Mouse (Mus musculus) lung, postnatal 0 days (tissue): ENCODE measurements at regions not wholly inside any gene's neighbourhood (a gene's known extent, or its start where the extent isn't known, plus 50 kb on each side); places are given as distances from the start of the nearest gene placed in this dataset.
A peak's percentile ranks its signal among the peaks of the same experiment; 100 is the strongest.

ENCODE experiments used
- ATAC-seq: fragments of 200-750 bp; cut with Nextera tagmentation; 2 replicates; pipeline ENCODE4 v1.8.0; 2017; ENCODE audit warnings: moderate library complexity
- DNase-seq: peaks from one replicate; pipeline ENCODE4 v3.0.0-alpha.2; 2016; ENCODE audit warnings: low spot score
- H3K27ac ChIP-seq: fragments of 300-500 bp; sonication (generic); 2 replicates; pipeline ENCODE4 v1.5.1; 2014; ENCODE audit warnings: antibody characterized with exemption, mild to moderate bottlenecking, low read length, mixed read lengths
- H3K27me3 ChIP-seq: fragments of 300-500 bp; sonication (generic); replicated peaks from 2 replicates; pipeline ENCODE4 v1.6.1; 2014; ENCODE audit warnings: low read length, mixed read lengths; ENCODE audit not compliant: insufficient read depth
- H3K36me3 ChIP-seq: fragments of 300-500 bp; sonication (generic); 2 replicates; pipeline ENCODE4 v1.6.1; 2014; ENCODE audit warnings: low read length, mixed read lengths; ENCODE audit not compliant: insufficient read depth
- H3K4me1 ChIP-seq: fragments of 300-500 bp; sonication (generic); 2 replicates; pipeline ENCODE4 v1.6.1; 2014; ENCODE audit warnings: antibody characterized with exemption, low read depth, low read length, mixed read lengths; ENCODE audit not compliant: insufficient read depth
- H3K4me2 ChIP-seq: fragments of 300-500 bp; sonication (generic); replicated peaks from 2 replicates; pipeline ENCODE4 v1.6.1; 2014; ENCODE audit warnings: low read depth, mild to moderate bottlenecking, low read length, moderate library complexity, mixed read lengths
- H3K4me3 ChIP-seq: fragments of 300-500 bp; sonication (generic); 2 replicates; pipeline ENCODE4 v1.5.1; 2014; ENCODE audit warnings: low read depth, low read length
- H3K9ac ChIP-seq: fragments of 300-500 bp; sonication (generic); replicated peaks from 2 replicates; pipeline ENCODE4 v1.6.1; 2014; ENCODE audit warnings: low read depth, mild to moderate bottlenecking
- H3K9me3 ChIP-seq: fragments of 300-500 bp; sonication (generic); 2 replicates; pipeline ENCODE4 v1.6.1; 2016; ENCODE audit warnings: low read length, mixed read lengths
- CTCF ChIP-seq: IDR thresholded peaks from 2 replicates; pipeline ENCODE4 v1.5.1; 2016; ENCODE audit warnings: antibody characterized with exemption, mild to moderate bottlenecking
- EP300 ChIP-seq: IDR thresholded peaks from 2 replicates; pipeline ENCODE4 v1.6.1; 2016; ENCODE audit warnings: antibody characterized with exemption, mild to moderate bottlenecking, control low read depth
- WGBS: fragments of 180-500 bp; shearing (Covaris S2); extraction: QIAGEN DNeasy Blood & Tissue Kit; methylation state at CpG from one replicate; pipeline ENCODE4 v1.1.7; 2014; 5-methylcytosine and 5-hydroxymethylcytosine counted together

DNA sequence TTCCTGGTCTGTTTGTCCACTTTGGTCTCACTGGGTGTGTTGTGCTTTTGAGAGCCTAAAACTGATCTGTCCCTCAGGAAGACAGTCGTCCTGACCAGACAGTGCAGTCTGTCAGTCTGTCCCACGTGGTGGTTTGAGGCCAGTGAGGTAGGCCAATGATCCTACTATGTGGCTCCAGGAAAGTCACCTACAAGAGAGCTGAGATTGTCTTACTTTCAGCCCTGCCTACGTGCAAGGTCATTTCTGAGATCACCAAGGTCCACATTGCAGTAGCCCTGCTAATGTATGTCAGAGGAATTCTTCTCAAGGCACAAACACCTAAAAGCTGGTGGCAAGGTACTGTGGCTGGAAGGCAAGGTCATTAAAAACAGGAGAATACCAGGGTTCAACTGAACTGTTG, 53.9 kb upstream of the Armc2 start:
- WGBS, result 35% methylated on average over 3 of the region's 3 CpGs

DNA sequence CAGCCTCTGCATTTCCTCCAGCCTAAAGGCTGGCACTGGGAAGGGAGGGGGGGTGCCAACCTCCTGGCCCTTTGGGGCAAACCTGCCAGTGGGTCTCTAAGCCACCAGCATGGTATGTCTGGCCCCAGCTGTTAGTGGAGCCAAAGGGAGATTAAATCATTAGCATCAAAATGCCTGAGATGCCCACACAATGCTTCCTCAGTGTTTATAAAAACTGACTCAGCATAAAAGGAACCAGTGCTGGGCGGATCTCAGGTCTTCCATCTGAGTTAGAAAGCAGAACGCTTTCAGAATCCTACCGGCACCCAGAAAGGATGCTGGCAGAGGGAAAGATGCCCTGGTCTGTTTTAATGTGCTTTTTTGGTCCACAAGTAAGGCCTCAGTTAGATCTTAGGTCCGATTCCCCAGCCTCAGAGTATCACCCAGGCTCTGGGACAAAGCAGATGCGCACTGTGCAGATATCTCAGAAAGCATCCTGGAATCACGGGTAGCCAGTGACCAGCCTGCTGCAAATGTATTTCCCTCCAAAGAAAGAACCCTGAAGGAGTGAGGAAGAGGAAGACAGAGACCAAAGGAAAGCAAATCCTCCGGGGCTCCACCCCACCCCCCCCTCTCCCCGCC, 53.3 kb upstream of the Armc2 start:
- Histone ChIP-seq H3K4me3 (no peak overlapping the region), H3K27me3 (no peaks in the 10 kb centered on the region), H3K36me3 (no peaks in the 10 kb centered on the region), H3K4me1 (peaks cover 3% of the 10 kb centered on the region; the same call in 1 of the 2 replicates), H3K27ac (no peak overlapping the region), H3K4me2 (no peak overlapping the region), H3K9ac (no peak overlapping the region), H3K9me3 (no peaks in the 10 kb centered on the region)
- no peak for TF ChIP-seq EP300
- TF ChIP-seq CTCF, result no peak
- DNase-seq, result no peak
- 42% methylated on average over 7 of the region's 8 CpGs for WGBS
- ATAC-seq, result no peak

More for the DNA sequence above, 53.9 kb upstream of the Armc2 start:
- Histone ChIP-seq H3K9ac (no peak overlapping the region), H3K4me2 (no peak overlapping the region), H3K27me3 (no peaks in the 10 kb centered on the region), H3K36me3 (no peaks in the 10 kb centered on the region), H3K9me3 (no peaks in the 10 kb centered on the region), H3K4me1 (peaks cover 3% of the 10 kb centered on the region; the same call in 1 of the 2 replicates), H3K27ac (peak overlapping the region; percentile 47), H3K4me3 (no peak overlapping the region)
- ATAC-seq (no peak; the same call in none of the 2 replicates), DNase-seq (no peak)
- TF ChIP-seq EP300 (no peak), CTCF (no peak)

DNA sequence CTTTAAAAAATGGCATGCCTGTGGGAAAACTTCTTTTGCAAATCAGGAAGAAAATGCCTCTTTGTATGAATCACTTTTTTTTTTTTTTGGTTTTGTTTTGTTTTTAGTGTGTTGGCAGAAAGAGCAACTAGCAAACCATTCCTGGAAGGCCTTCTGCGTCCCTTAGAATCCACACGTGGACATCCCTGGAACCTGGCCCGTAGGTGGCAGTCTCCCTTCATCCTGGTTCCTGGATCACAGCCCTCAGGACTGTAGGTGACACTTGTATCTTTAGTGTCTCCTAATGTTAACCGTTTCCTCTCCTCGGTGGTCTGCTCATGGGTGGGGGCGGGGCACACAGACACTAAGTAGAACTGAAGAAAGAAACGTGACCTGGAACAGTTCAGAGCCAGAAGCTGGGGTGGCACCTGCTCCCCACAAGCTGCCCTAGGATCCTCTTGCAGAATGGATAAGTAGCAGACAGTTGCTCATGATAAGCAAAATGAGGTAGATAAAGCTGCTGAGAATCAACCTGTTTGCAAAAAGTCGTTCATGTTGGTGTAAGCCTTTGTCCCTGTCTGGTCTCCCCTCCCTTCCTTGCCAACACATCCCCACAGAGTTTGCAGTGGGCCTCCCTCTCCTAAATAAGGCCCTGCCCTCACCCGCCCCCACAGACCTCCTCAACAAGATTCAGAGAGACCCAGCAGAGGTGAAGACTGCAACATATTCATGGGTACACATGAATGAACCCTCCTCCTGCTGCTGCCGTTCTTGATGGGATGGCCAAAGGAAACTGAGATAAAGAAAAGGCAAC, 52.6 kb upstream of the Armc2 start:
- 22% methylated on average over 10 of the region's 10 CpGs for WGBS
- peak; percentile 41; the same call in 1 of the 2 replicates for ATAC-seq
- no peak overlapping the region for H3K4me2 ChIP-seq
- peak; percentile 76 for DNase-seq
- H3K9ac ChIP-seq, result no peak overlapping the region
- no peaks in the 10 kb centered on the region for H3K27me3 ChIP-seq
- no peaks in the 10 kb centered on the region for H3K36me3 ChIP-seq
- H3K27ac ChIP-seq, result no peak overlapping the region
- TF ChIP-seq CTCF, result peak; percentile 78
- 0 out of 2 replicates have a peak, but pooled peaks have one; percentile 14 for TF ChIP-seq EP300
- no peak overlapping the region for H3K4me3 ChIP-seq
- H3K9me3 ChIP-seq, result no peaks in the 10 kb centered on the region
- peaks cover 3% of the 10 kb centered on the region; the same call in 1 of the 2 replicates for H3K4me1 ChIP-seq

DNA sequence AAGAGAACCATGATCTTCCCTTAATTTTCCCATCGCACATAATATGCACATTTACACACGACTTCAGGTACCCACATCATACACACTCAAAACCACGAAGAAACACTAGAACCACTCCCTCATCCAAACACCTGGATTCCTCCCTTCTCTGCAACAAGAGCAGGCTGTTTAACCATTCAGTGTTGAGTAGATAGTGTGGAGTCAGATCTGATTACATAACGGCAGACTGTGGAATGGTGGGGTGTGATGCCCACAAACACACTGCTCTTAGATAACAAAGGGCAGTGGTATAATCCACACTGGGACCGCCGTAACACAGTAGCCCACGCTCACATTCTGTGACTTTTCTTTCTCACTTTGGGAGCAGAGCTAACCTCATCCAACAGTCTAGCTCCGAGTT, 51.5 kb upstream of the Armc2 start:
- H3K27ac ChIP-seq, result no peak overlapping the region

DNA sequence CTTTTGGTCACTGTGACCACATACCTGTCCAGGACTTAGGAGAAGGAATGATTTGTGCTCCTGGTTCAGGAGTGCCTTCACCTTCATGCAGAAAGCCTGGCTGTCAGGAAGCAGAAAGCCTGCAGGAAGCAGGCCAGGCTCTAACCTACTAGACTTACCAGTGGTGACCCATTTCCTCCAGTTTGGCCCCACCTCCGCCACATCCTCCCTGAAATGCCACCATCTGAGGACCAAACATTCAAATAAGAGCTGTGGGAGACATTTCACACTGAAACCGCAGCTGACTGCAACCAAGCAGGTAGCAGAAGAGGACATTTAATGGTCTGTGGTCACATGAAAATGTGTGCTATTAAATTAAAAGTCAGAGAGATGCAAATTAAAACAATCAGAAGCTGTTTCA, 50.3 kb upstream of the Armc2 start:
- Histone ChIP-seq H3K36me3 (no peaks in the 10 kb centered on the region), H3K9ac (no peak overlapping the region), H3K4me1 (peaks cover 3% of the 10 kb centered on the region; the same call in 1 of the 2 replicates), H3K9me3 (no peaks in the 10 kb centered on the region), H3K27me3 (no peaks in the 10 kb centered on the region), H3K27ac (no peak overlapping the region), H3K4me3 (no peak overlapping the region), H3K4me2 (no peak overlapping the region)
- TF ChIP-seq CTCF, result no peak
- TF ChIP-seq EP300, result no peak
- ATAC-seq (no peak), DNase-seq (no peak)
- WGBS, result 79% methylated on average over 2 of the region's 2 CpGs

More for the DNA sequence above, 51.5 kb upstream of the Armc2 start:
- no peaks in the 10 kb centered on the region for H3K36me3 ChIP-seq
- ATAC-seq (no peak), DNase-seq (no peak)
- no peak overlapping the region for H3K4me2 ChIP-seq
- H3K4me1 ChIP-seq, result peaks cover 3% of the 10 kb centered on the region; the same call in 1 of the 2 replicates
- no peak overlapping the region for H3K4me3 ChIP-seq
- H3K9me3 ChIP-seq, result no peaks in the 10 kb centered on the region
- WGBS, result 72% methylated on average over 8 of the region's 8 CpGs
- H3K27me3 ChIP-seq, result no peaks in the 10 kb centered on the region
- no peak overlapping the region for H3K9ac ChIP-seq
- TF ChIP-seq CTCF, result no peak
- no peak for TF ChIP-seq EP300
